Mouse (Mus musculus): ENCODE measurements around the gene Chl1.

The Chl1 gene

GRCm38 (mm10) chr6:103791077-103791632, 280.8 kb downstream of the Chl1 start:
- DNase-seq (ENCODE audit: extremely low spot score, low spot score) = no peak

DNA sequence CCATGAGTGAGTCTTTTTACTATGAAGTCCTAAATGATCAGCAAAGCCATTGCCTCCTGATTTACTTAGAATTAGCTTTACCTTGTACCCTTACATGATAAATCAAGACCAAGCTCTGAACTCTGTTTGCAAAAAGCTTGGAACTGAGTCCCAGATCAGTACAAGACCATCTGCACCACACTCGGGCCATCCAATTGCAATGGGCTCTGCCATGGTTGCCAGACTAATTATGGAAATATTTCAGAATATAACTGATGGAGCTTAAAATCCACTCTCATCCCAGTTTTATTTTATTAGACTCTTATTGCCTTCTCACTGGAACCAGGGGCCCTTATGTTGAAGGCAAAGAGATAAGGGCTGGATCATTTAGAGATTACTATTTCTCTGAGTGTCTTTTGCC, 284.9 kb downstream of the Chl1 start:
- DNase-seq (ENCODE audit: extremely low spot score, low spot score) = no peak
